Mouse (Mus musculus) erythroblast, embryonic 14.5 days (primary cell): ENCODE results near the gene Hao2. TPM values are rescaled to one million over a fixed set of nuclear protein-coding genes. Genes with fewer than 3 reads are reported as not detected.
A peak's percentile ranks its signal among the peaks of the same experiment; 100 is the strongest.

Experiments used
- H3K27me3 ChIP-seq: 2 replicates; pipeline ENCODE4 v1.6.1; 2012; ENCODE audit warnings: inconsistent platforms; ENCODE audit not compliant: control insufficient read depth
- H3K36me3 ChIP-seq: 2 replicates; pipeline ENCODE4 v1.6.1; 2012; ENCODE audit warnings: mild to moderate bottlenecking, inconsistent platforms; ENCODE audit not compliant: control insufficient read depth
- H3K4me1 ChIP-seq: 2 replicates; pipeline ENCODE4 v1.6.1; 2012; ENCODE audit warnings: inconsistent platforms; ENCODE audit not compliant: control insufficient read depth
- H3K4me3 ChIP-seq: replicated peaks from 2 replicates; pipeline ENCODE3; 2012; ENCODE audit warnings: moderate library complexity, mild to moderate bottlenecking, inconsistent platforms
- H3K9me3 ChIP-seq: 2 replicates; pipeline ENCODE4 v1.6.1; 2012; ENCODE audit warnings: low read length, inconsistent platforms, mixed read lengths; ENCODE audit not compliant: control insufficient read depth
- GATA1 ChIP-seq: IDR thresholded peaks from 2 replicates; pipeline ENCODE4 v1.6.1; 2012; ENCODE audit warnings: low read length, inconsistent platforms, mixed read lengths
- TAL1 ChIP-seq: IDR thresholded peaks from 3 replicates; pipeline ENCODE4 v1.6.1; 2012; ENCODE audit warnings: low read length, inconsistent platforms, mixed read lengths
- polyA plus RNA-seq: library from polyadenylated mRNA; stranded (reverse); fragments of >175 nt; gene quantifications from 2 replicates; pipeline ENCODE4 v1.2.3, GENCODE M21; 2012

Hao2 gene
- polyA plus RNA-seq, 1 experiment = not detected

DNA sequence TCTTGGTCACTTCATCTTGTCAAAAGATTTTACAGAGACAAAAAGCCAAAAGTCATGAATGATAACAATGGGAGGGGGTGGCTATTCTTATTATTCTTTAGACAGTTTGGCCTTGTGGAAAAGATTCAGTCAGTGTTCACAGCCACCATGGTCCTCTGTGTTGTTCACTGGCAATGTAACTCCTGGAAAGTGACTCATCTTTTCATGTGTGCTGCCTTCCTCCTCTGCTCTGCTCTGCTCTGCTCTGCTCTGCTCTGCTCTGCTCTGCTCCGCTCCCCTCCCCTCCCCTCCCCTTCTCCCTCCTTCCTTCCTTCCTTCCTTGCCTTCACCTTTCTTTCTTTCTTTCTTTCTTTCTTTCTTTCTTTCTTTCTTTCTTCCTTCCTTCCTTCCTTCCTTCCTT lies 24.2 kb upstream of the Hao2 start:
- Histone ChIP-seq H3K4me1 (peaks cover 2% of the 10 kb centered on the region; the same call in 1 of the 2 replicates), H3K9me3 (no peaks in the 10 kb centered on the region)
- TF ChIP-seq TAL1 (no peak), GATA1 (no peak)

DNA sequence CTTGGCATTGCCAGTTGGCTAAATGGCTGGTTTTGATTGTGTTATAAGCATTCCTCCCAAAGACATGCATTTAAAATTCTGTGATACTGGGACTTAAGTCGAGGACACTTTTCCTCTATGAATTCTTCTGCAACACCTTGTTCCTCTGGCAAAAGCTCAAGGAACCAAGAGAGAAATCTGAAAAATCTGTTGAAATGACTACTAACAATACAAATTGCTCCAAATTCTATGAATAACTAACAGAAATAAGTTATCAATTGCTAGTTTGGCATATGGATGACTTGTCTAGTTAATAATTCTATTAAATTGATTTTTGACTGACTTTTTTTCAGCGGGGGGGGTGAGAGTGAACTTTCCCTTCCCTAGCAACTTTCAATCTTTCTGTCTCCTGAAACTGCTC lies 23.8 kb upstream of the Hao2 start:
- peaks cover 2% of the 10 kb centered on the region; the same call in 1 of the 2 replicates for H3K4me1 ChIP-seq
- H3K4me3 ChIP-seq = no peak overlapping the region
- H3K27me3 ChIP-seq = no peaks in the 10 kb centered on the region
- no peaks in the 10 kb centered on the region for H3K36me3 ChIP-seq
- TF ChIP-seq TAL1 (no peak), GATA1 (no peak)
- H3K9me3 ChIP-seq = no peaks in the 10 kb centered on the region

More for the DNA sequence above, 24.2 kb upstream of the Hao2 start:
- no peaks in the 10 kb centered on the region for H3K27me3 ChIP-seq
- H3K4me3 ChIP-seq = no peak overlapping the region
- no peaks in the 10 kb centered on the region for H3K36me3 ChIP-seq

DNA sequence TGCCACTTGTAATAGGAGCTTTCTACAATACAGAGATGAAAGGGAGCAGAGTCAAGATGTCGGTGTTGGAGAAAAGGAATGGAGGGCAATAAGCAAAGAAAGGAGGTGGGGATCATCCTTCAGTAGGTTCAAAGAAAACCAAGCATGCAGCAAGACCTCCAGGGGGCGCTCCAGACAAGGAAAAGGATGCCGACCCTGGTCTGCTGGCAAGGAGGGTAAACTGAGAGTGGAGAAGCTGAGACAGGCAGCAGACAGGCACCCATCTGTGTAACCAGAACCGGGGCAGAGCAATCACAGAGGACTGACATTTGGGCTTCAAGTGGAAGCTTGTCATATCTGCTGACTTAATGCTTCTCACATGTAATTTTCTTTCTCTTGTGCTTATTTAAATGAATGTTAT lies 22.6 kb upstream of the Hao2 start:
- Histone ChIP-seq H3K4me1 (peaks cover 2% of the 10 kb centered on the region; the same call in 1 of the 2 replicates), H3K4me3 (no peak overlapping the region), H3K36me3 (no peaks in the 10 kb centered on the region), H3K27me3 (no peaks in the 10 kb centered on the region), H3K9me3 (no peaks in the 10 kb centered on the region)
- TF ChIP-seq GATA1 (no peak), TAL1 (no peak)

DNA sequence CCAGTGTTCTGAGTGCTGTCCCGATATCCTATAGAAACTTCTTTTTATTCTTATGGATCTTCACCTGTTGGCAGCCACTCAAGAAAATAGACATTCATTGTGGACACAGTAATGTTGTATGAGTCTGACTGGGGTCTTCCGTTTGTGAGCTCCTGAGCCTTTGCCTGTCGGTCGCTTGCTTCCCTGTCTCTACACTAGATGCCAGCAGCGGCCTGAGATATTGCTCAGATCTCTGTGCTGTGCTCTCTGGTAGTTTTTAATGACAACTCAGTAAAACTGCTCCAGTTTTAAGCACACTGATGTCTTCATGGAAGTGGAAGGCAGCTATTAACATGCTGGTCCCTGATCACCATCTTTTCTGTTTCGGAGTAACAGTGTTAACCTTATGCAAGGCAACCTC lies 20.6 kb upstream of the Hao2 start:
- Histone ChIP-seq H3K36me3 (no peaks in the 10 kb centered on the region), H3K27me3 (no peaks in the 10 kb centered on the region), H3K4me1 (peaks cover 2% of the 10 kb centered on the region; the same call in 1 of the 2 replicates), H3K4me3 (no peak overlapping the region), H3K9me3 (no peaks in the 10 kb centered on the region)
- TF ChIP-seq GATA1 (no peak), TAL1 (no peak)

DNA sequence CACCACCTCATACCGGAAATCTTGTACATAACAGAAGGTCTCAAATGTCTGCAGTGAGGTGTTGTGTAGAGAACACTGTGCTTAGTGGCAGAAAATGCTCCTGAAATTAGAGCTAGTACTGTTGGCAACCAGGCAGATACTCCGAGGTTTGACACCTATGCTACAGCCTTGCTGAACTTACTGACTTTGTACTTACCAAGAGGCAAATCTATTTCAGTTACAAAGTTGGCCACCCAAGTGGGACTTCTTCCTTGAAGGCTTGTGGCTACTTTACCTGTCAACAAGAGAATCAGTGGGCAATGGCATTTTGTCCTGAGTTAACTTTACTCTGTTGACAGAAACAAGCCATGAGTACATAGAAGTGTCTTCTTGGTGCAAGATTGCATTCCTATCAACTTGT lies 4.6 kb upstream of the Hao2 start:
- no peaks in the 10 kb centered on the region for H3K9me3 ChIP-seq
- TF ChIP-seq TAL1 (no peak), GATA1 (no peak)
- no peaks in the 10 kb centered on the region for H3K36me3 ChIP-seq
- peaks cover 4% of the 10 kb centered on the region for H3K27me3 ChIP-seq
- peaks cover 10% of the 10 kb centered on the region for H3K4me1 ChIP-seq
- H3K4me3 ChIP-seq = no peak overlapping the region

DNA sequence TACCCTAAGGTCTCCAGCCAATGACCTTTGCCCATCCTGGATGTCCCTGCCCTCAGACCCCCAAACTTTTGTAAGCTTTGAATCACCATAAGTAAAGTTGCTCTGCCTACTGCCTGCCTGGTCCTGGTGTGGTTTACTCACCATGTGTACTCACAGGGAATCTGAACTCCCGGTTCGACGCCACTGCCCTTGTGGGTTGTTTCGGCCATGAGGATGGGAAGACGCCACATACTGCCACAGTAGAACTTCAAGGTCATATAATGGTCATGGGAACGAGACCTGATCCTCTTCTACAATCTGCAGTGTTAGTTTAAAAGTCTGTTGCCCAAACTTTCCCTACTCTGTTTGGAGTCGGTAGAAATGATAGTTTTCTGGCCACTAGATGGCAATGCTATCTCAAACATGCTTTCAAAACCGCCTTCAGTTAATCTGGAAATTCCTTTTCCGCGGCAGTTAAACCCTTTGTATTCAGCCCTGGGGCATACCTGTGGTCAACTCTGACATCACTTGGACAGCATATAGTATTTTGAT lies 2.1 kb upstream of the Hao2 start:
- TF ChIP-seq TAL1 (no peak), GATA1 (no peak)
- Histone ChIP-seq H3K9me3 (no peaks in the 10 kb centered on the region), H3K27me3 (peaks cover 4% of the 10 kb centered on the region), H3K4me1 (peaks cover 10% of the 10 kb centered on the region), H3K36me3 (no peaks in the 10 kb centered on the region), H3K4me3 (peak overlapping the region; percentile 28)

DNA sequence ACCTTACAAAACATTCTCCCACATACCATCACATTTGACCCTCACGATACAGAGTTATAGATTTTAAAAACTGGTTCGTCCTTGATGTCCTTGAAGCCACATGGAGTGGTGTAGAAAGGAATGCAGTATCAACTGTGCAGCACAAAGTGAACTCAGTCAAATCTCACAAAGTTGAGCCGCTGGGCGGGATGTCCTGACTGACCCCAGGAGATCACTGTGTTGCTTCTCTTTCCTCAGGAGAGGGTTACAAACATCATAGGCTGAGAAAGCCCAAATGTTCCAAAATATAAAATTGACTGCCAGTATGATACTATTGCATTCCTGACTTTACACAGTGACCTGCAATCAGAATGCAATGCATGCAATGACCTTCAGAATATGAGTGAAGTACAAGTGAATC lies 2.6 kb downstream of the Hao2 start:
- H3K9me3 ChIP-seq = no peaks in the 10 kb centered on the region

DNA sequence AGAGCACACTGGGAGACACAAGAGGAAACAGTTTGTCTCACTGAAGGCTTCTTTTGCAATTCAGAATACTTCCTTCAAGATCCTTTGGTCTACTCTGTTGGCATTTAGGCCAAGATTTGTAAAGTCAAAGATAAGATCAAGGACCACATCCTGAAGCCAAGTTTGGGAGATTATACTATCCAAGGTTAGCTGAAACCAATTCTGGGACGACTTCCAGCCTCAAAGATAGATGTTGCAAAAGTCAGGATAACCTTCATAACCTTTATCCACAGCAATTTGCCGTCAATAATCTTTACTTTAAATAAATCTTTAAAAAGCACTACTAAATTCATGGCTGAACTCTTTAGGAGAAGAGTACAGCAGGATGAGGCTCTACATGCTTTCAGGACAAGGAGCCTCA lies 4.8 kb downstream of the Hao2 start:
- no peak for TF ChIP-seq TAL1
- no peak for TF ChIP-seq GATA1

More for the DNA sequence above, 2.6 kb downstream of the Hao2 start:
- TF ChIP-seq TAL1 (no peak), GATA1 (no peak)
- H3K36me3 ChIP-seq = no peaks in the 10 kb centered on the region
- peaks cover 10% of the 10 kb centered on the region for H3K4me1 ChIP-seq
- H3K4me3 ChIP-seq = no peak overlapping the region
- H3K27me3 ChIP-seq = peaks cover 4% of the 10 kb centered on the region

DNA sequence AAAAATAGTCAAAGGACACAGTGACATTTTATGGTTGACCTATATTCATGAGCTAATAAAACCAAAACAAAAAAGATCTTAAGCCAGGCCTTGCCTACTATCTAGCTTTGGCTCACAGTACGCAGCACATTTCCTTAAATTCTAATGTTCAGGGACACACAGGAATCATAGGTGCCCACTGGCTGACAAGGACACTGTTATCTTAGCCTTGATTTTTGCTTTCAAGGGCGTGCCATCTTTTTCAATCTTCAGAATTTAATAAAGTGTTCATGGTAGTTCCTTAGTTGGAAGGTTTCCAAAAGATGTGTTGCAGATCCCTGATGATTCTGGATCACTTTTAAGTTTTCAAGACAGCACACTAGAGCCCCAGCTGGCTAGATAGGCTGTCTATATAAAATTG lies 12.2 kb downstream of the Hao2 start:
- Histone ChIP-seq H3K4me1 (no peaks in the 10 kb centered on the region; the same call in 1 of the 2 replicates), H3K36me3 (no peaks in the 10 kb centered on the region; the same call in 1 of the 2 replicates), H3K27me3 (peaks cover 10% of the 10 kb centered on the region), H3K9me3 (no peaks in the 10 kb centered on the region), H3K4me3 (no peak overlapping the region)
- TF ChIP-seq GATA1 = no peak
- TF ChIP-seq TAL1 = no peak

More for the DNA sequence above, 4.8 kb downstream of the Hao2 start:
- Histone ChIP-seq H3K36me3 (no peaks in the 10 kb centered on the region), H3K27me3 (no peaks in the 10 kb centered on the region; the same call in 1 of the 2 replicates), H3K4me3 (no peak overlapping the region), H3K9me3 (no peaks in the 10 kb centered on the region), H3K4me1 (no peaks in the 10 kb centered on the region)

DNA sequence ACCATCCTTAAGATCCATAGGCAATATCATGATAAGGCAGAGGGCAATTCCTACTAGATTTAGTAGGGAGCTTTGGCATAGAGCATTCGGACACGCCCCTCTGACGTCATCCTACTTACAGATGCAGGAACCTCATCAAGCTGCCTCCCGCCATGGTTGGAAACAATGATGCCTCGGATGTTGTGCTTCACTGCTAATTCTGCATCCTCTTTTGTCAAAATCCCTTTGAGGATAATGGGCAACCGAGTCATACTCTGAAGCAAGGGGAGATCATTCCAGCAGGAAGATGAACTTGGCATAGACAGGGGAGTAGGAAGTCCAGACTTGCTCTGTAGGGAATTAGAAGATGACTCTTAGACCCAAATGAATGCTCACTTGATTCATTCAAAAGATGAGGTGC lies 12.8 kb downstream of the Hao2 start:
- Histone ChIP-seq H3K36me3 (no peaks in the 10 kb centered on the region; the same call in 1 of the 2 replicates), H3K4me1 (no peaks in the 10 kb centered on the region; the same call in 1 of the 2 replicates), H3K4me3 (no peak overlapping the region), H3K9me3 (no peaks in the 10 kb centered on the region), H3K27me3 (peaks cover 11% of the 10 kb centered on the region)
- TF ChIP-seq GATA1 (no peak), TAL1 (no peak)
